Mouse (Mus musculus) heart, adult 11 months (tissue): ENCODE results near the gene Hivep2.

ENCODE experiments used
- DNase-seq: peaks from one replicate; pipeline ENCODE4 v3.0.0; 2022

Hivep2 gene

DNA sequence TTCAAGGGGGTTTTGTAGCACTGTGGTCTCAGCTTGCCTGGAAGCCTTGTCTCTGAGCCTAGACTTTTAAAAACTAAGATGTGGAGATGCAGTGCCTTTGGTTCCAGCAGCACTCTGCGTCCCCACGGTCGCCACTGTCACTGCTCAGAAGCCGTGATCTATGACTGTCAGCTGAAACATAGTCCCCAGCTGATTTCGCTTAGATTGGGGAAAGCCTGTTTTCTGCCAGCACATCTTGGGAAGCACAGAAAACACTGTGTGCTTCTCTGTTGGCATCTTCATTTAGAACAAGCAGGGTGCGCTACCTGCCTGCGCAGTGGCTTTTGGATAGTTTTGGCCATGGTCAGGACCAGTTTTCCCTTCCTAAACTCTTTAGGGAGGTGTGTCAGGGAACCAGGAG lies 59.1 kb downstream of the Hivep2 start:
- DNase-seq: peak; percentile 78

- DNase-seq: peak; percentile 86
These were observed 61.9 kb downstream of the Hivep2 start for GRCm38 (mm10) chr10:14027751-14028150.

DNA sequence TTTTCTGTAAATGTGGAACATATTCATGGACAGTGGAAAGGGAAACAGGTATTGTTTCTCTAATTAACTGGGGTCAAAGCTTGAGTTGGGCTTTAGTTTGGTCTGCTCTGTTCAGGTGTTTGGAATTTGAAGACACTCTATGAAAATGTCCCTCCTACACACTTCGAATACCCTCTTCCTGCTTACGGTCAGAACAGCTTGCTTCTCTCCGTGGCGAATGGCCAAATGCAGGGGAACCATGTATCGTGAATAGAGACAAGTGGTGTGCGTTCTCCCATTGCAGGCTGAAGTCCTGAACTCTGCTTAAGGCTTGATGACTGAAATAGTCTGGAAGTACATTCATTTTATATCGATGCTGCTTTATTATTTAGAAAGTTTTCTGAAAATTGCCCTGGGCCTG lies 63.1 kb downstream of the Hivep2 start:
- DNase-seq: peak; percentile 64

- peak; percentile 61 for DNase-seq
These were observed 64.7 kb downstream of the Hivep2 start for GRCm38 (mm10) chr10:14030458-14031035.

DNA sequence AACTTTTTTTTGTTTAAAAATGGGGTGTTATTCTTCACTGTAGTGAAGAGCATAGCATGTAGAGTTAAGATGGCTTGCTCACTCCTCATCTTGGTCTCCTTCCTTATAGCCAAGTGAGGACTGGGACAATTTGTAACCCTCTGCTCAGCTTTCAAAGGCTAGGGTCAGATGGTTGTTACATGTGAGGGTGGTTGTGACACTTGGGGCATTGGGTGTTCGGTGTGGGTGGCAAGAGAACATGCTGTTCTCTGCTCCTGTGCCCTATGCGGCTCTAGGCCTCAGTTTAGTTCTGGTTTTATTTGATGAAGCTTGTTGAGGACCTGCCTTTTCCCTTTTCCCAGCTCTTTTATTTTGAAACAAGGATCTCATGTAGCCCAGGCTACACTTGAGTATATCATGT lies 66.7 kb downstream of the Hivep2 start:
- peak; percentile 71 for DNase-seq

- peak; percentile 24 for DNase-seq
These were observed 68.2 kb downstream of the Hivep2 start for GRCm38 (mm10) chr10:14034046-14034445.

DNA sequence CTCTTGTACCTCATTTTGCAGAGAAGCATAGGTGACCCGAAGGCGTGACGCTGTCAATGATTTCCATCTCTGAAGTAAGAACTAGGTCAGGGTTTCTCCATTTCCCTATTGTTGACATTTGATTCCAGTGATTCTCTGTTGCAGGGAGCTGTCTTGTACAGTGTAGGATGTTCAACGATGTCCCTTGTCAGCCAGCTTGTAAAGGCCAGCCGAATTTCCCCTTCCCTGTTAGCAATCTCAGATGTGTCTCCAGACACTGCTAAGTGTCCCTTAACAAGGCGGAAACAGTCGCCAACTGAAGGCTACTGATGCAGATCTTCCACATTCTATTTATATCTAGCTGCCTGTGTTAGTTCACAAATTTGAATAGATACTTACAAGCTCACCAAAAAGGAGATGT lies 68.9 kb downstream of the Hivep2 start:
- DNase-seq: peak; percentile 93

DNA sequence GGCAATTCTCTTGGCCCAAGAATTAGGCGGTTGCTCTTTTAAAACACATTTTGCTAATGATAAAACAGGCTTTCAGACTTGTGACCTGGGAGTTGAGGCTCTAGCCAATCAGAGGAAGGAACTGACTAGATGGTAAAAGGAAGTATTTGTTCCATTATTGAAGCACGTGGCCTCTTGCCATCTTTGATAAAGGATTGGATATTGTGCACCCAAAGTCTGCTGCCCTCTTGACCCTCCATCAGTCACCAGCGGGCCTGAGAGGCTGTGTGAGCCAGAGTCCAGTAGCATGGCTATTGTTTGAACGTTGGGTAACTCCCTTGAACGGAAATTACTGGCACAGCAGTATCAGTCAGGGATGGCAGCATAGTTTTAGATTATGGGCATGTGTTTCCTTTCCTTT lies 69.7 kb downstream of the Hivep2 start:
- peak; percentile 92 for DNase-seq

GRCm38 (mm10) chr10:14036472-14036871 lies 70.6 kb downstream of the Hivep2 start:
- DNase-seq: peak; percentile 23

GRCm38 (mm10) chr10:14037977-14038489 lies 72.2 kb downstream of the Hivep2 start:
- DNase-seq: peak; percentile 76

- DNase-seq: peak; percentile 70
These were observed 75.0 kb downstream of the Hivep2 start for GRCm38 (mm10) chr10:14040716-14041470.

DNA sequence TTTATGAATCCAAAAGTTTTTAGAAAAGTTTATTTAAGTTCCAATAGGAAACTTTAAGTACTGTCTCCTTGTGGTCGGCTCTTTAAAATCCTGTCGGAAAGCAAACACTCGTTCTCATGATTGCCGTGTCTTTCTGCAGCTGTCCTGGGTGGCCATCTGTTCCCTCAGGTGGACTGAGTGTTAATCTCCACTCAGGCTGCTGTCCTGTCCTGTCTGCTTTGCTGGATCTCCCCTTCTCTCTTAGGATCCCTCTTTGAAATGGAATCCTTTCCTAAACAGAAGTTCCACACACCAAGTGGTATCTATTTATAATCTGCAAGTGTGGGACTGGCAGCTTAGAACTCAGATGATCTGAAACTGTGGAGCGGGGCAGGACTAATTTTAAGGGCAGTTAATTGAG lies 75.7 kb downstream of the Hivep2 start:
- DNase-seq: peak; percentile 9

DNA sequence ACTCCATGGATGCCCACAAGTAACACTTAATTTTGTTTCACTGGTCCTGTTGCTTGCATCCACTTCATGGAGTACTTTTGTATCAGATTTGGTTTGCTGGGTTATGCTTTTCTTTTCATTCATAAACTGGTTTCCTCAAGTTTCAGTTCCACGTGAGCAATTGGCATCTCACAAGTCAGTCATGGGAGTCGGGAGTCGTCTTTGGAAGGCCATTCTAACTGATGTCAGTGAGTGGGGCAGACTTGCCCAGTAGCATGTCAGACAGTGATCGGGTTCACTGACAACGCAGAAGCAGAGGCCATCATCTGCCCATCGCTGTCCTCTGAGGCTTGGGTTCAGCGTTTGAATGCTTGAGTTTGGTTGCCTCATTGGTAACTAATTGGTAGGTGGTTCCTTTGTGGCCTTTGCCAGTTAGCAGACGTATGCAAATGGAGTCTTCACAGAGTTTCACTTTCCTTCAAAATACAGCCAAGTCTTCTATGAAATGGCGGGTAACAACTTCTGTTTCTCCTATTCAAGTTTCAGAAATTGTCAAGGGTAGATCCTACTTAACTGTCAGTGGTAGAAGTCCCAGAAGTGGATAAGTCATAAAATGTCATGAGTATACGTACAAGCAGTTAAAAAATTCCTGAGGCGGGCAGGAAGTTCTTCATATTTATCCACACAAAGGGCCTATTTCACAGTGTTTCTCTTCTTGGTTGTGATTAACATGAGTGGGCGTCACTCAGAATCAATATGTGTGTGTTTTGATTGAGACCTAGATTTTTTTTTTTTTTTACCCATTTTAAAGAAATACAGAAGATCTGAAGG lies 76.9 kb downstream of the Hivep2 start:
- DNase-seq: peak; percentile 73

- DNase-seq: no peak
These were observed 77.5 kb downstream of the Hivep2 start for GRCm38 (mm10) chr10:14043349-14043710.

DNA sequence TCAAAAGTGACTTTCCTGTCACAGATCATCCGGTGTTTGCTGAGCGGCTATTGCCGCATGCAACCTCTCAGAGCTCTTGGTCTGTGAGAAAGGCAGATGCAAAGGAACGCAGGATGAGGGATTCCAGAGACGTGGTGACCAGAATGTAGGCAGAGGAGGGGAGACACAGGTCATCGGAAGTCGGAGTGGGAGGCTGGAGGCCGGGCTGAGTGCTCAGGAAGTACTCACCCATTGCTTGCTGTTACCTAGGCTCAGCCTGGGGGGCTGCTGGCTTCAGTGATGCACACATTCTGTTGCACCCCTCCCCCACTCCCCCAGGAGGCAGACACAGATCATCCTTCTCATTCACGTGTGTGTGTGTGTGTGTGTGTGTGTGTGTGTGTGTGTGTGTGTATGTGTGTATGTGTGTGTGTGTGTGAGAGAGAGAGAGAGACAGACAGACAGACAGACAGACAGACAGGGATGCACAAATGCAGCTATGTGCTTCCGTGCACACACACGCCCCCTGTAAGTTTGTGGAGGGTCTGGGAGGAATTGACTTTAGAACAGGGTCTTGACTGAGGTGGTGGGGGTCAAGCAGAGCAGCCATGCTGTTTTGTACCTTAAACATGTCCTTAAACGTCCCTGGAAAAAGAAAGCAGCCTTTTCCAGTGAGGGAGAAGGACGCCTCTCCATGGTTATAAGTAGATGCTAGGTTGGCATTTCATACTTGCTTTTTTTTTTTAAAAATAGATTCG lies 78.3 kb downstream of the Hivep2 start:
- peak; percentile 84 for DNase-seq

GRCm38 (mm10) chr10:14044783-14045392 lies 79.0 kb downstream of the Hivep2 start:
- peak; percentile 86 for DNase-seq

- DNase-seq: peak; percentile 95
These were observed 79.9 kb downstream of the Hivep2 start for GRCm38 (mm10) chr10:14045745-14046144.

- DNase-seq: peak; percentile 89
These were observed 80.3 kb downstream of the Hivep2 start for GRCm38 (mm10) chr10:14046171-14046651.

DNA sequence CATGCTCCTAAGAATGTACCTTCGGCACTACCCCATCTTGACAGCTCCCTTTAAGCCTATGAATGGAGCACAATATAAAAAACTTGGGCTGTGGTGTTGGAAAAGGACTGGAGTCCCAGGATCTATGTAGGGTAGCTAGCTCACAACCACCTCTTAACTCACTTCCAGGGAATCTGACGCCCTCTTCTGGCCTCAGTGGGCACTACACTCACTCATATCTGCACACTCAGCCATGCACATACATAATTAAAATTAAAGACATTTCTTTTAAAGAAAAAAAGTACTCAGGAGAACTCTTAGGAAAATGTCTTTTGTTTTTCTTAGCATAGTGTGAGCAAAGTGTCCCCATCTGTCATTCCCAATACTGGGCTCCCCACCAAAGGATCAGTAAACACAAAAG lies 81.1 kb downstream of the Hivep2 start:
- DNase-seq: peak; percentile 34

- peak; percentile 93 for DNase-seq
These were observed 81.8 kb downstream of the Hivep2 start for GRCm38 (mm10) chr10:14047661-14048060.

GRCm38 (mm10) chr10:14048322-14048915 lies 82.5 kb downstream of the Hivep2 start:
- peak; percentile 98 for DNase-seq
